In genomic region chr12:9052075-9052829, GRCm38 (mm10) we compare ENCODE assay signal across 8 mouse cellular contexts. TPM values are rescaled to one million over a fixed set of nuclear protein-coding genes. Genes with fewer than 3 reads are reported as not detected.
DNase-seq lines count a peak whose midpoint lies in the region; ATAC-seq and TF ChIP-seq lines count a peak whose summit lies in the region.

No protein-coding gene starts in this region.

- no peaks in the 10 kb centered on the region for H3K27me3 ChIP-seq in forebrain, embryonic 11.5 days (ENCODE audit: control insufficient read depth, insufficient read depth, low read length)
- no peaks in the 10 kb centered on the region for H3K27me3 ChIP-seq in heart, postnatal 0 days (ENCODE audit: control insufficient read depth, insufficient read depth, low read length)
- no peaks in the 10 kb centered on the region for H3K27me3 ChIP-seq in liver, embryonic 15.5 days
- H3K27me3 ChIP-seq in neural tube, embryonic 13.5 days: no peaks in the 10 kb centered on the region

- peak; percentile 99 for TF ChIP-seq CTCF in heart, postnatal 0 days (IDR thresholded peaks at IDR 0.05; ENCODE audit: low read depth)

- H3K36me3 ChIP-seq in forebrain, embryonic 11.5 days (ENCODE audit: control insufficient read depth, insufficient read depth, low read length): no peaks in the 10 kb centered on the region
- no peaks in the 10 kb centered on the region for H3K36me3 ChIP-seq in heart, postnatal 0 days (replicated peaks; ENCODE audit: control insufficient read depth, insufficient read depth, low read length)
- no peaks in the 10 kb centered on the region for H3K36me3 ChIP-seq in liver, embryonic 15.5 days (replicated peaks)
- H3K36me3 ChIP-seq in neural tube, embryonic 13.5 days: no peaks in the 10 kb centered on the region

- 62% methylated on average over 8 of the region's 8 CpGs for WGBS in forebrain, embryonic 11.5 days
- 57% methylated on average over 8 of the region's 8 CpGs for WGBS in heart, postnatal 0 days
- 46% methylated on average over 8 of the region's 8 CpGs for WGBS in liver, embryonic 15.5 days (ENCODE audit: insufficient replicate concordance)
- WGBS in neural tube, embryonic 13.5 days: 63% methylated on average over 8 of the region's 8 CpGs

- DNase-seq in CD4-positive, CD25-positive, alpha-beta regulatory T cell, adult 2 months (ENCODE audit: low read depth, low spot score): peak; percentile 83
- DNase-seq in c-Kit-negative CD71-positive TER-119-positive erythroid progenitor cells, embryonic 14.5 days (ENCODE audit: low read depth, low spot score): peak; percentile 27
- DNase-seq in forebrain, embryonic 11.5 days (ENCODE audit: low spot score): peak; percentile 84
- DNase-seq in heart, postnatal 0 days (ENCODE audit: low spot score): peak; percentile 68
- peak; percentile 81 to 91 for DNase-seq in kidney, postnatal 36 days
- peak; percentile 22 for DNase-seq in telencephalon, adult 2 months (ENCODE audit: low read depth, low spot score)

- no peaks in the 10 kb centered on the region for H3K4me1 ChIP-seq in forebrain, embryonic 11.5 days (replicated peaks; ENCODE audit: control insufficient read depth, insufficient read depth, low read length)
- H3K4me1 ChIP-seq in heart, postnatal 0 days (ENCODE audit: control insufficient read depth, insufficient read depth): no peaks in the 10 kb centered on the region
- no peaks in the 10 kb centered on the region for H3K4me1 ChIP-seq in liver, embryonic 15.5 days (replicated peaks)
- H3K4me1 ChIP-seq in neural tube, embryonic 13.5 days (replicated peaks): peaks cover 5% of the 10 kb centered on the region; the same call in 1 of the 2 replicates

- H3K27ac ChIP-seq in forebrain, embryonic 11.5 days (ENCODE audit: low read depth, low read length): no peak overlapping the region
- H3K27ac ChIP-seq in heart, postnatal 0 days (ENCODE audit: low read depth): no peak overlapping the region
- H3K27ac ChIP-seq in liver, embryonic 15.5 days (replicated peaks): no peak overlapping the region
- H3K27ac ChIP-seq in neural tube, embryonic 13.5 days (replicated peaks): no peak overlapping the region

- H3K9ac ChIP-seq in forebrain, embryonic 11.5 days (ENCODE audit: low read length): no peak overlapping the region
- no peak overlapping the region for H3K9ac ChIP-seq in heart, postnatal 0 days (replicated peaks; ENCODE audit: low read depth, low read length)
- H3K9ac ChIP-seq in liver, embryonic 15.5 days: no peak overlapping the region
- no peak overlapping the region for H3K9ac ChIP-seq in neural tube, embryonic 13.5 days

- H3K4me2 ChIP-seq in forebrain, embryonic 11.5 days (ENCODE audit: low read depth, low read length, severe bottlenecking): no peak overlapping the region
- no peak overlapping the region for H3K4me2 ChIP-seq in heart, postnatal 0 days (ENCODE audit: low read depth, low read length)
- no peak overlapping the region for H3K4me2 ChIP-seq in liver, embryonic 15.5 days
- H3K4me2 ChIP-seq in neural tube, embryonic 13.5 days: no peak overlapping the region

- H3K9me3 ChIP-seq in forebrain, embryonic 11.5 days (ENCODE audit: control insufficient read depth, low read length): no peaks in the 10 kb centered on the region
- no peaks in the 10 kb centered on the region for H3K9me3 ChIP-seq in heart, postnatal 0 days (replicated peaks; ENCODE audit: control insufficient read depth, low read length)
- no peaks in the 10 kb centered on the region for H3K9me3 ChIP-seq in liver, embryonic 15.5 days (replicated peaks)
- no peaks in the 10 kb centered on the region for H3K9me3 ChIP-seq in neural tube, embryonic 13.5 days

- ATAC-seq in forebrain, embryonic 11.5 days (replicated peaks; ENCODE audit: low FRiP score): peak; percentile 87
- peak; percentile 84 for ATAC-seq in heart, postnatal 0 days (ENCODE audit: insufficient read depth, low read depth)
- 0 out of 2 replicates have a peak, but pooled peaks have one; percentile 31 for ATAC-seq in liver, embryonic 15.5 days (ENCODE audit: insufficient read depth)
- ATAC-seq in neural tube, embryonic 13.5 days (ENCODE audit: low read depth): peak; percentile 91

- TF ChIP-seq EP300 in heart, postnatal 0 days (IDR thresholded peaks at IDR 0.05; ENCODE audit: low read depth): no peak

- H3K4me3 ChIP-seq in forebrain, embryonic 11.5 days (ENCODE audit: low read depth, low read length): no peak overlapping the region
- H3K4me3 ChIP-seq in heart, postnatal 0 days (ENCODE audit: low read depth, low read length): no peak overlapping the region
- H3K4me3 ChIP-seq in liver, embryonic 15.5 days (replicated peaks): no peak overlapping the region
- H3K4me3 ChIP-seq in neural tube, embryonic 13.5 days: no peak overlapping the region

RNA-seq across cellular contexts. Expression of gene Ttc32, which starts 22.5 kb away (rescaled TPM):
- 20.5 and 21.1 TPM in 2 replicates for polyA plus RNA-seq in forebrain, embryonic 11.5 days (2014; fragmentation: Nextera tagmentation; extraction: Ambion mirVana)
- 14.5 and 17.4 TPM in 2 replicates for total RNA-seq in heart, postnatal 0 days (2014; rRNA removed; ENCODE audit: low replicate concordance)
- 20.9 and 26.2 TPM in 2 replicates for polyA plus RNA-seq in heart, postnatal 0 days (2015; fragmentation: Nextera tagmentation; extraction: Ambion mirVana)
- 11.1 and 12.2 TPM in 2 replicates for polyA plus RNA-seq in liver, embryonic 15.5 days (2015; fragmentation: Nextera tagmentation; extraction: Ambion mirVana)
- 11.8 and 13.9 TPM in 2 replicates for polyA plus RNA-seq in neural tube, embryonic 13.5 days (2015; fragmentation: Nextera tagmentation; extraction: Ambion mirVana)

Comparison
In these comparisons a context has a peak if more than half of its experiments do, and no peak if none do; other contexts are left out.
1. DNase-seq: peak in every context shown above with its lines; median percentile 86 in kidney, postnatal 36 days; 84 in forebrain, embryonic 11.5 days; 83 in CD4-positive, CD25-positive, alpha-beta regulatory T cell, adult 2 months; 68 in heart, postnatal 0 days; 27 in c-Kit-negative CD71-positive TER-119-positive erythroid progenitor cells, embryonic 14.5 days; 22 in telencephalon, adult 2 months.
2. ATAC-seq: peak in every context shown above with its lines; median percentile 91 in neural tube, embryonic 13.5 days; 87 in forebrain, embryonic 11.5 days; 84 in heart, postnatal 0 days; 31 in liver, embryonic 15.5 days.